Mouse (Mus musculus) 3T3-L1 (cell line): Measurements from ENCODE around the gene Man1c1.
A peak's percentile ranks its signal among the peaks of the same experiment; 100 is the strongest.

Source experiments
- DNase-seq: peaks from one replicate; pipeline ENCODE4 v3.0.0-alpha.2; 2015; ENCODE audit warnings: low read depth, low spot score

The Man1c1 gene

DNA sequence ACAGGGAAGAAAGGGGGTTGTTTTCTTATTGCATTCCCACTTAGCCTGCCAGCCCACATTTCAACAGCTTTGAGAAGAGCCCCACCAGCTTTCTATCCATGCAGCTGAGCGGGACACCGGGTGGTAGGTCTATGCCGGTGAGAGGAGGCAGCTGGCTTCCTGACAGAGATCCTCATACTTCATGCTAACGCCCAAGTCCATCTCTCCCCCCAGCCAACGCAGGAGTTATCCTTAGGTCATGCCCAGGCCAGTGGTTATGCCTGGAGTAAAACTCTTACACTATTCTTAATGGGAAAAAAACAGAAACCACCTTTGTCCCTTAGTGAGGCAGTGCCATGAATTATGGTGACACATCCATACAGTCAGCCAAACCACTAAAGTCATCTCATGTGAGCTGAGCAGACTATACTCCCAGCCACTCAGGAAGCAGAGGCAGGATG lies 66.0 kb downstream of the Man1c1 start:
- peak; percentile 87 for DNase-seq

DNA sequence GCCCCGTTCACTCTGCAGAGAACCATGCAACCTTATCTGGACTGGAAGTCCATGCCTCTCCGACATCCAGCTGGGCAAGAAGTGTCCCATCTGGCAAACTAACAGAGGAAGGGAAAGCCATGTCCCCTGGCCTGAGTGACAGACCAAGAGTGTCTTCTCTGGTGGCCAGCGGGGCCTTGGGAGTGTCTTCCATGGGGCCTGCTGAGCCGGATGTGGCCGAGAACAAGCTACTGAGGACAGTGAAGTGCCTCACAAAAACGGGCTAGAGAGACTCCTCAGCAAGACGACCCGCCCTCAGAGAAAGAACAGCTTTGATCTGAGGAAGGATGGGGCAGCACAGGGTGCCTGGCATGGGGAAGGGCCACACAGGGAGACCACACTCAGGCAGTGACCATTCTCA lies 67.7 kb downstream of the Man1c1 start:
- DNase-seq = no peak

DNA sequence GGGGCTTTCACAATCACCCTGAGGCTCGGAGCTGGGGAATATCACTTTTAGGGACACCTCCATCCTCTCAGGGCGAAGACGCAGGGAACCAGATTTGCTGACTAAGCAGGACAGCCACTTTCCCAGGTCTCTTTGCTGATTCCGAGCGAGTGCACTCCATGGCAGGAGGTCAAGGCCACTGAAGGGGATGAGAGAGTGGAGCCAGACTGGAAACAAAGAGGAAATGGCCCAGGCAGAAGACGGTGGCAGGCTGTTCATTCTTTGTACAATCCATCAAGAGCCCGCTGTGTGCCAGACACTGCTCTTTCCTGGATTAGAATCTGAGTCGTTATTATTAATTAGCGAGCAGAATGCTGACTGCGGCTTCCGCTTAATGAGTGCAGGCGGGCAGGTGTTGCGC lies 70.1 kb downstream of the Man1c1 start:
- no peak for DNase-seq

DNA sequence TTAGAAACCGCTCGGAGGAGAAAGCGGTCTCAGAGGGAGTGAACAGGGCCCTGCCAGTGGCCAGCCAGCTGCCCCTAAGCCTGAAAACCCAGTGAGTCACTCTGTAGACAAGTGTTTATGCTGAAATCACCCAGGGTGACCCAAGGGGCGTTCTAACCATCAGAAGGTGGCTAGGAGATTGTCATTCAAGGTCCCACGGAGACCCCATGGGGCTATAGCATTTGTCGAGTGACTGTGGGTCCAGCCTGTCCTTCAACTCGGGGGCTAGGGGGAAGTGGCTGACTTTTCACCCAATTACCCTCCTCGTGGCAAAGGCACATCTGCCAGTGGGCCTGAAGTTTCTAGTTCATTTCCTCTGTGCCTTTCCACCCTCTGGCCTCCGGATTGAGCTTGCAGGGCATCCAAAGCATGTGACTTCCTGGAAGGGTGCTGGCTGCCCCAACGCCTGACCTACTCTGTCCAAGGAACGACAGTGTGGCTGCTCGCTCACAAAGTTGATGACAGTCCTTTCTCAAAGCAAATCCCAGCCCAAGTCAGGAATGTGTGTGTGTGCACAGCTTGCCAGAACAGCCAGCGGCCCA lies 71.9 kb downstream of the Man1c1 start:
- DNase-seq = peak; percentile 91

DNA sequence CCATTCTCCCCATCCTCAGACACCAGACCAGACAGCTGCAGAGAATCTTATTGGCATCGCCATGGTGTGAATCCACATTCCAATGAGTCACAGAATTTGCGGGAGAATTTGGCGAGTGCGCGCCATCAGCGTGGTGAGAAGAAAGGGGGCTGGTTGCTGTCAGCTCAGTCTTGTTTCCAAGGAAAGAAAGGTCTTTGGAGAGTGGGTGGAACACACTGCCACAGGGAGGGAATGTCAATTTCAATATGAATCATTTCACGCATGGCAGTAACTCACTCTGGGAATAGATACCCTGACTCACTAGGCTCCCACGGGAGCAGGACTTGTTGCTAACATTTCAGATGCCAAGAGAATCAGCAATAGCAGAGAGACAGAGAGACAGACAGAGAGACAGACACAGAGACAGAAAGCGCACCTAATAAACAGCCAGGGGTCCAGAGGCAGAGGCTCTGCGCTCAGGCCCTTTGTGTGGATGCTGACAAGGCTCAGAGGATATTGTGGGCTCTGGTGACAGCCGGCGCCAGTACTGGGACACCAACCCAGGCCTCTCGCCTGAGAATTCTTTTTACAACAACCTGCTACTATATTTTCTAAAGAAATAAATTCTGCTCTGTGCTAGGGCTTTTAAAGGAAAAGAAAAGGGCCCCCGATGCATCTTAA lies 72.5 kb downstream of the Man1c1 start:
- peak; percentile 94 for DNase-seq

DNA sequence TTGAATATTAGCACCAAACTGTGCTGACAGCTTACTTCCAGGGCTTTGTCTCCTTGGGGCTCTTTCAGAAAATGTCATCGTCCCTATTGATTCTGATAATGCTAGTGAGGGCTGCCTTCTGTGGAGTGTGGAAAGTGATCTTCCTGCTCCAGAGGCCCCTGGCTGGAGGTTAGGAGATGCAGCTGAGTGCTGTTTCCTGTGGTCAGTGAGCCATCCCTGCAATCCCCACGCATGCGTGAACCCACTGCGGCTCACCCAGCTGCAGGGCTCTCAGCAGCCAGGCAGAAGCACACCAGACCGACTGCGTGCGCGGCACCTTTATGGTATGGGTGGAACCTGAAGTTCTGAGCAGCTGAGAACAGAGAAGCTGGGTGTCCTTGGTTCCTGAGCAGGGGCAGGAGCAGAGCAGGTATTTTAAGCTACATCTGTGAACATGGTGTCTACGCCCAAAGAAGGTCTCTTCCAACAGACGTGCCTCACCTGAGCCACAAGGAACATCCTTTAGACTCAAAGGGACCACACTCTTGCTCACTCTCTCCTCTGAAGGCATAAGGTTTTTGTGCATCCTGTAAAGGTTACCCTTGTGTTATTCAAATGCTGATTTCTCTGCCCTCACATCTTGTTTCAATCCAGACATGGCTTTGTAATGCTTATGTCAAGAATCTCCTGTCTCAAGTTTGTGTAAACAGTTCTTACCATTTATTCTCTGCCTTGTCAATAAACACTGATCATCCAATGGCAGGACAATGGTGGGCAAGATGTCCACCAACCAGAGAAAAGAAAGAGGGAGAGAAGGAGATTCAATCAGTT lies 75.3 kb downstream of the Man1c1 start:
- DNase-seq = no peak

DNA sequence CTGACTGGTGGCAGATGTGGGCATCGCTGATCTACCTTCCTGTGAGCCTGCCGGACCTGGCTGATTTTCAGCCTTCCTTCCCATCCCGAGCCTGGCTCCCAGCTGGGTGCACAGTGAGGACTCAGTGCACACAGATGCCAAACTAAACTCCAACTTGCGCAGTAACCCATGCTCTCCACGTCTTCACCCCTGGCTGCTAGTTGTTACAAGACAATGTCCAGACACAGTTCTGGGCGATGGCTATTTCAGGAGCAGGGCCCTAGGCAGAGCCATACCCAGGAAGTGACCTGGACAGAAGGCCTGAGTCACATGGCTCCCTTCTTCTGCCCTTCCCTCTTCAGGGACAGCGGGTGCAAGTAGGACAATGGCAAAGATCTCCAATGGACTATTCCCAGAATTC lies 76.0 kb downstream of the Man1c1 start:
- no peak for DNase-seq

DNA sequence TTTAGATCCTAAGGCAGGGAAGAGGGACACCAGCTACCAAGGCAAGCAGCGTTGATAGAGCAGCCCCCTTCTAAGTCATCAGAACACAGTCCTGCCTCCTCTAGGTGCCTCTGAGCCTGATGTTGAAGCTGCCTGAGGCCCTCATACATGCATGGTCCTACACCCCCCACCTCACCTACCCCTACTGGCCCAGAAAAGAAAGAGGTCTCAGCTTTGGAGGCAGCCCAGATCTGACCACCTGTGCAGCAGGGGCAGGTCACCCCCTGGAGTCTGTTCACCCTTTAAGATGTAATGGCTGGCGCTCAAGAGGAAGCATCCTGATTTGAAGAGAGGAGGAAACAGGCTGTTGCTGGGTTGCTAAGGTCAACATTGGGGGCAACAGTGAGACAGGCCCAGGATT lies 77.2 kb downstream of the Man1c1 start:
- DNase-seq = no peak

DNA sequence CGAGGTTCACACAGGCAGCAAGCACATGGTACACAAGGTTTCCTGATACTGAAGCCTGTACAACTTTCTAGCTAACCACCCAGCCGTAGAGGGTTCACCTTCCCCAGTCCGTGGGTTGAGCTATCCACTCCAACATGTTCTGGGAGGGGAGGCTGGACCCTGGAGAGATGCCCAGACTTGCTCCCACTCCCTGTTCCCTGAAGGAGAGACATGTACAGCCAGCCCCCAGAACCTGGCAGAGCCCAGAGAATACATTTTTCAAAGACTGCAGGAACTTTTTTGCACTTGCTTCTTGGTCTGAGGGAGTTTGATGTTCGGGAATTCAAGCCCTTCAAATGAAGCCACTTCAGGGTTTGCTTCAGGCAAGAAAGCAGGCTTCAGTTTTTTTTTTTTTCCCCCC lies 77.7 kb downstream of the Man1c1 start:
- no peak for DNase-seq

DNA sequence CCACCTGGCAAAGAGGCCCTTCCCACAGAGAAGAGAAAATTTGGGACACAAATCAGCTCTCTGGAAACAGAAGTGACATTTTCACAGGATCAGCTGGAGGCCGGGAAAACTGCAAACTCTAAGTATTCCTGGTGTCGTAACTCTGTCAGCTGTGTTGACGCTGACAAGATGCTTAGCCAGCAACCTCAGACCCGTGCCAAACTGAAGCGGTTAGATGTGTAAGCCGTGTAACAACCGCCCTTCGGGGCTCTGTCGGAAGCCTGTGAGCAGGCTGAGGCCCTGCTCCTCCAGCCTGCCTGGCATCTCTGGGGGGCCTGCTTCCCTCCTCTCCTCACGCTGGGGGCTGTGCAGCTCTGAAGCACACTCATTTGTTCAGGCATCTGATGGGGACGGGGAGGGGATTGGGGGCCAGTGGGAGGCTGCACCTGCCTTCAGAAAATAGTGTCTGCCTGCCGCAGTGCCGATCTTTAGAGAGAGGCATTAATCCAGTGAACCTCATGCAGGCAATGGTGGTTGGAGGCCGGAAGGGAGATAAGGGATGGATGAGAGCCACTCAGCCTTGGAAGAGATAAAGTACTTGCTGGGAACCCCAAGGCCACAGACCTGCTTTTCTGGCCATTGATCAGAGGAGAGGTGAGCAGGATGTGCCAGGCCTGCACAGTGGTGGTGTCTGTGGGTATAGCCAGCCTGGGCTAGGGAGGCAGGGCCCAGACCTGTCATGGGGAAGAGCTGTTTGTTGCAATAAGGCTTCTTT lies 79.8 kb downstream of the Man1c1 start:
- DNase-seq = no peak

DNA sequence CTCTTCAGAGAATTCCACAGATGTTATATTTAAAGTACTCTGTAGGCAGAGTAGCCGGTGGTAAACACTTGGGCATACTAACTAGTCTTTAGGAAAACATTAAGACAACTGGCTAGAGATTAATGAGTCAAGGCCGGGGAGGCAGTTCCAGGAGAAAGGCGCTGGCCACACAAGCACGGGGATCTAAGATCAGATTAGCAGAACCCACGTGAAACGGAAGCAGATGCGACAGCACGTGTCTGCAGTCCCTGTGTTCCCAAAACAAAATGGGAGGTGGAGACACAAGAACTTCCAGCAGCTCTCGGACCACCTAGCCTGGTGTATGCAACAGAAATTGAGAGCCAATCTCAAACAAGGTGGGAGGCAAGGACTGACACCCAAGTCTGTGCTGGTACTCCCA lies 82.4 kb downstream of the Man1c1 start:
- no peak for DNase-seq

DNA sequence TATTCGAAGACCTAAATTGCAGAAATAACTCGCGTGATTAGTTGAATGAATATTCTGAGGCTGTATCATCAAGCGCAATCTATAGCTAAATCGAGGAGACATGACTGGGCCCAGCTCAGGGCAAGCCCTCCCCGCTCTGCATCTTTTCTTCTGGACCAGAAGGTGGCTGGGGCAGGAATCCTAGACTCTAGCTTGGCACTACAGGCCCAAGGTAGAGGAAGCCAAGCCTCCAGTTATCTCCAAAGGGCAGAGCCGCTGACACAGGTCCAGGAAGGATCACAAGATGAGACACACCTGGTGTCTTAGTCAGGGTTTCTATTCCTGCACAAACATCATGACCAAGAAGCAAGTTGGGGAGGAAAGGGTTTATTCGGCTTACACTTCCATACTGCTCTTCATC lies 83.8 kb downstream of the Man1c1 start:
- no peak for DNase-seq

DNA sequence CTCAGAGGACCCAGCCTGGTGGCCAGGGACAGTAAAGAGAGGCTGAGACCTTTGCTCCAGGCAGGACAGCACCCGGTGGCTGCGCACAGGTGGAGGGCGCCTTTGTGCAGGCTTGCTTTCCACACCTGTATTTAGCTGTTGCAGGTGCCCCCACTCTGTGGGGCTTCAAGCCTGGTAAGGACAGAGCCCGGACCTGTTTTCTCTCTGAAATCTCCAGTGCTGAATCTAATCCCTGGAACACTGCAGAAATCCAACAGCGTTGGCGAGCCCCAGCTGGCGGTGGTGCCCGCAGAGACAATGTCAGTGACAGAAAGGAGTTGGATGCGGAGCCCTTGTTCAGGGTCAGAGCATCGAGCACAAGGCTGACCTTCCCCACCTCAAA lies 84.6 kb downstream of the Man1c1 start:
- no peak for DNase-seq

DNA sequence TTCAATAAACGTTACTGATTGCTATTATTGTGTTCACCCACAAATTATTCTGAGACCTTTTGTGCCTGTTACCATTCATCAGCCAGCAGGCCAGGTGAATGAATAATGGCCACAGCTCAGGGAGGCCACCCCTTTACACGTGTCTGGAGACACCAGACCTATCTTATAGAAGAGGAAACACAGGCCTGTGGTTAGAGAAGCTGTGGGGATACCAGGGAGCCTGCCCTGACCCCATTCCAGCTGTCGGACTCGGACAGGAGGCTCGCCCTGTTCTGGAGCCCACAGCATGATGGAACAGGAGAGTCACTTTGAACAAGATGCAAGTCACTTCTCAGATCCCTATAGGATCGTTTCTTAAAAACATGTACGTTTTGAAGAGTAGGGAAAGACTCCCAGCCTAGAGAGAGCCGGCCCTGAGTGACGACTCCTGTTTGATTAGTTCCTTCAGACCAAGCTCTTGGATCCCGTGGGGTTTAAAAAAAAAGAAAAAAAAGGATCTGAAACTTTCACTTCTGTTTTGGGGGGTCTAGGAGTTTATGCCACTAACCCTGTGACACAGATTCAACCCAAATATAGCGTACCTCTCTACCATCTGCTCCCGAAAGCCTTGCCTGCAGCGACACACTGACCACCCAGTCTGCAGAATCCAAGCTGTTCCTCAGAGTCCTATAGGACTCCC lies 85.1 kb downstream of the Man1c1 start:
- no peak for DNase-seq

DNA sequence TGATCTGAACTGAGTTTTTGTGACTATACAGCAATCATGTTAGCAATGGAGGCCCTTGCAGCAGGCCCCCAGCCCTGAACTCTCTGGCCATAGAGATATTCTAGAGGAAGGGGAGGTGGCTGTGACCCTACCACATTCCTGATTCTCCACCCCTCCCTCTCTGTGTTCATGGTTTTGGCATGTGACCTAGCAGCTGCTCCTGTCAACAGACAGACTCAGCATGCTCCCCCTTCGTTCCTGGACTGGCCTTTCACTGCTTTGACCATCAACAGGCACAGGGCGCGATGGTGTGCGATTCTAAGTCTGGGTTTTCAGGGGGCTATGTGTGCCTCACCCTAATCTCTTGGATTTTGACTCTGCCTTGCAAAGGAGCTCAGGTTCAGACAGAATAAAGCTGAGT lies 86.3 kb downstream of the Man1c1 start:
- no peak for DNase-seq

DNA sequence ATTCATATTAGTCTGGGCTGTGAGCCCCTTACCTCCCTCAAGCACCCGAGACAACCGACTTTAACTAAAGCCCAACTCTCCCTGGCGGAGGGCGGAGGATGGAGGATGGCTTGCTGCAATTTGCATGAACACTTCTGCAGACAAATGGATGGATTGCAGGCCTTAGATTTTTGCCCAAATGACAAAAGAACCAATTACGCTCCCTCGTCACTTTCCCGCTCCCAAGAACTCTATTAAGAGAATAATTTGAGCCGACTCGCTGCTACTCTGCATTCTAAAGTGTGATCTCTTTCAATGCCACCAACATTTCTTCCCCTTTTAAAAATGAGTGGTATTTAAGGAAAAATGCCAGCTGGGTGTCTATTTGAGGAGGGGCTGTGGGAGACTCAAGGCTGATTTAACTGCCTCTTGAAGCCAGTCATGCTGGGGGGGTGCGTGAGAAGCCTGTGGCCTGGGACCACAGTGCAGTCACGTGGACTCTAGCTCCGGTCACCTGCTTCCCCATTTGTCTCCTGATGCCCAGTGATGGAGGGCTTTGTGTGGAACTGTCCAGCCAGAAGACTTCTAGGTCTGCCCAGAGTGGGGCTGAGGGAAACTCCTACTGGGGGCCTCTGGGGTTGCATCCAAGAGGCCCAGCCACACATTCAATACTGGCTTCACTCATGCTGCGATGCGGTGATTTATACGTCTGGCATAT lies 88.0 kb downstream of the Man1c1 start:
- no peak for DNase-seq

DNA sequence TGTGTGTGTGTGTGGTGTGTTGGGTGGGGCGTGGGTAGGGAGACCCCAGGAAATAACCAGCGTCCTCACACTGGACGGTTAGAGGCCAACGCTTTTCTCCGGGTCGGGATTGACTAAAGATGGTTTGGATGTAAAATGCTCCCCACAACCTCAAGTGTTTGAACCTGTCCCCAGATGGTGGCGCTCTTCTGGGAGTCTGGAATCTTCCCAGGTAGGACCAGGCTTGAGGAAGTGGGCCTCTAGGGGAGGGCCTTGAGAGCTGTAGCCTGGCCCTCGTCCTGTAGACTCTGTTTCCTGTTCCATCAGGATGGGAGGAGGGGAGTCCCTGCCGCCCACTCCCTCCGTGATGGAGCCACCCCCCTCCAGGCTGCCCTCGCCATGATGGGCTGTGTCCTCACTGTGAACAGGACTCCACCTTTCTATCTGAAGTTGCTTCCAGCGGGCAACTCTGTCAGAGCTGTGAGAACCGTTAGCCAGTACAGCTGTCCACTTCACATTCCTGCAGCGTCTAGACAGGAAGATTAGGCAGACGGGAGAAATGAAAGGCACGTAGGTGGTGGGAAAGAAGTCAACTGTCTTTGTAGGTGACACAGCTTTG lies 91.9 kb downstream of the Man1c1 start:
- no peak for DNase-seq

DNA sequence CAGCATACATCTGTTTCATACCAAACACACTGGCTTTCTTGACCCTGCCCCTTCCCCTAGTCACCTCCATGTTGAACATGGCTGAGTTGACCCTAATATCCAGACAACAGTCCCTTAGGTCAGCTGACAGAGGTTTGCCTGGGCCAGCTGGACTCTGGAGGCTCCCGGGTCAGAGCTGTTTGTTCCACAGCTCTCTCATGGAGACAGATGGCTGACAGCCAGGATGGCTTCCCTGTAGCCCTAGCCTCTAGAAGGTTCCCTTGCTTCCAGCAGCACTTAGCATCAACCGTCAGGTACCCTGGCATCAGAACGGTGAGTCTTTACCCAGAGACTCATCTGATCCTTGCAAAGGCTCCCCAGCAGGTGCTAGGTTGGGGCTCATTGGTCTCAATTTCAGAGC lies 93.5 kb downstream of the Man1c1 start:
- DNase-seq = no peak

DNA sequence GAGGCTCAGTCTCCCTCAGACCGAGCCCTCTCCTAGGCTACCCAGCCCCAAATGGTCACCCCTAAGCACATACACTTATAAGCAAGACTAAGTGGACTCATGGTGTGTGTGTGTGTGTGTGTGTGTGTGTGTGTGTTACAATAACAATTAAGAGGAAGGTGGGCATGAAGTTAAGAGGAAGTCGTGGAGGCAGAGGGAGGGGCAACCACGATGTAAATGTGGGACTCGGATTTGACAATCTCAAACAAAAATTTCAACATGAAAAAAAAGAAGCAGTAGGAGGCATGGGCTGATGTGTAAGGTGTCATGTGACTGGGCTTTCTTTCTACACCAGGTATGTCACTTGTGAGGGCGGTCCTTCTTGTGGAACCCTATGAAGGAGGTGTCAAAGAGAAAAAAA lies 96.4 kb downstream of the Man1c1 start:
- DNase-seq = no peak

DNA sequence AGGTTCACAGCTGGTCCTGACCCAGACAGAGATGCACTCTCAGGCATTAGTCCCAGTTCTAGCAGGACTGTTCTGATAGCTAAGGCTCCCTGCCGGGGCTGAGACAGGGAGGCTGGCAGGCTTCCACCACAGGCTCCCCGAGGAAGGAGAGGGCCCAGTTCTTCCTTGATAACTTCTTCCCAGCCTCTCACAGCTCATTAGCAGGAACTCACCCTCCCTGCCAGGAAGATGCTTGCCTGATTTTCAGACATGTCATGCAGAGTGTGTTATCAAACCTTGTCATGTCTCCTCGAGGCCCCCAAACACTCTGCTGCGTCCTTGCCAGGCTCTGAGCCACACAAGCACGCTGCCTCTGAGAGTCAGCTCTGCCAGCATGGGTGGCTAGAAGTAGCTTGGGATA lies 98.0 kb downstream of the Man1c1 start:
- no peak for DNase-seq

DNA sequence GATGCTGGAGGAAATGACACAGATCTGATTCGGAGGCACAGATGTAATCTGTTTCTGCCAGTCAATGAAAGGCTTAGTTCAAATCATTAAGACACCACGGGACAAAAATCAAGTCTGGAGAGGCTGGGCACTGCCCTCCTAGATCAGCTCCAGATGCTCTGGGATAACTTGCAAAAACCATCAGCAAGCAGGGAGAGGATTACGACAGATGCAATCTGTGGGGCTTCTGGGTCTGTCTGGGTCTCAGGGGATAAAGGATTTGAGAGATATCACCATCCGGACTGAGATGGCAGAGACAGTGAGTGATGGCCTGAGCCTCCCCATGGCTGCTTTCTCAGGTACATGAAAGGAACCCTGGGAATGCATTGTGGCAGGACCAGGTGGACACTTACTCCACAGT lies 99.6 kb downstream of the Man1c1 start:
- DNase-seq = peak; percentile 46
